Mouse (Mus musculus) CD4-positive, CD25-positive, alpha-beta regulatory T cell, adult 2 months (primary cell): ENCODE data around the gene Gm29564.
"Not testable (repeated sequence)": the region's sequence is repeated elsewhere in the genome, so short reads cannot be mapped to it uniquely, and the experiment has no call there.

Experiments used
- DNase-seq: peaks from one replicate; pipeline ENCODE4 v3.0.0-alpha.2; 2012; ENCODE audit warnings: low read depth, low spot score

Gm29564 gene

GRCm38 (mm10) chrY:78212693-78213092 is at the start of gene Gm29564:
Gm29564 (plus strand) TSS chrY:78212993.
- DNase-seq: not testable (repeated sequence)
